Mouse (Mus musculus): ENCODE measurements around the gene Ap5s1. TPM values are rescaled to one million over a fixed set of nuclear protein-coding genes. Genes with fewer than 3 reads are reported as not detected.

The Ap5s1 gene
- polyA plus RNA-seq (2015; fragmentation: Nextera tagmentation; extraction: Ambion mirVana), result 19.1 and 22.2 TPM in 2 replicates

DNA sequence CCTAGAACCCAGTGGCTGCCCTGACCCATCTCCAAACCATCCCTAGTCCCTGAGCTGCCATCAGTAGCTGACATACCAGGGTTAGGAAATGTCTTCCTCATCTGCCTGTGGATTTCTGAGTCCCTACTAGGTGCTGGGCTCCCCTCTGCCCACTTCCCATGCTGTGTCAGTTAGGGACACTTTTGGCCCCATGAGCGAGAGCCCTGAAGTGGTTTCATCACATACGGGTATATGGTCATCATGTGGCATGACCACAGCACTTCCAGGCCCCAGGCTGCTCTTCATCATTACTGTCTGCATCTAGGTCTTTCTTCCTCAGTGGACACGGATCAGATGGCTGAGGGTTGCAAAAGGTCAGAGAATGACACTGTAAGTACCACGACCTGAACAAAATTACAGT lies at the start of gene Ap5s1:
Gene Ap5s1, plus strand, starts transcription at position 301 of the 400 bp plus-strand sequence.
- no peak for DNase-seq (ENCODE audit: low spot score)

DNA sequence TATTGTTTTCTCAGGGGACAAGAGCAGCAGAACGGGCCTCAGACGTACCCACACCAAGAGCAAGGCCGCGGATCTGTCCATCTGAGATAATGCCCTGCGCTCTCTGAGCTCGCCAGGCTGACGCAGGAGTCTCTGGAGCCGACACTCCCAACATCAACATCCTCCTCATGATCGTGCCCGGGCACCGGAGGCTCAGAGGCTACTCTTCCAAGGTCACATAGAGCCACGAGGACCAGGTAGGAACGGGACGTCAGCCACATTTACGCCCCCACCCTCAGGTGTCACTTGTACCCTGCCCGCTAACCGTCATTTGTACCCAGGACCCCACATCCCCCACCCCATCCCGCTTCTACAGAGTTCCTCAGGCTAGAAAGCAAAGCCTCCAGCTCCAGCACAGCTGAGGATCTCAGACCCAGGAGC lies 47.4 kb upstream of the Ap5s1 start:
- DNase-seq (ENCODE audit: low spot score), result no peak

- peak; percentile 98 for DNase-seq (ENCODE audit: low spot score)
Measured at GRCm38 (mm10) chr2:131159938-131160581, 46.8 kb upstream of the Ap5s1 start, which contains the start of gene 1700037H04Rik. Gene 1700037H04Rik, minus strand, starts transcription at chr2:131160081.

DNA sequence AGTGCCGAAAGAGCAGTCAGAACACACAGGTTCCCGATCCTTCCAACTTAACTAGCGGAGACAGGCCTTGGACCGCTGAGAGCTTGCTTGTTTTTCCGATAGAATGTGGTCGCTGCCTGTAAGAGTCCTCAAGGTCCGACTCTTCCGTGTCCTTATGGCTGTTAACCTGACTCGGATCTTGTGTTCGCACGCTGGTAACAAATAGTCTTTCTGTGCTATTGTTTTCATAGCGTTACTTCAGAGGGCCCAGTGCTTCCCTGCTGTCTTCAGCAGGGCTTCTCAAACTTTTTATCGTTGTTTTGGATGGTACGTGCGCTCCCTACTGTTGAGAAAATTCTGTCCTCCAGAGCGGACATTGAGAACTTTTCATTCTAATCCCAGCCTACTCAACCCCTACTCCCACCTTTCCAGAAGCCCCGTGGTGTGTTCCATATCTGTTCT lies 46.2 kb upstream of the Ap5s1 start:
- DNase-seq (ENCODE audit: low spot score), result no peak

DNA sequence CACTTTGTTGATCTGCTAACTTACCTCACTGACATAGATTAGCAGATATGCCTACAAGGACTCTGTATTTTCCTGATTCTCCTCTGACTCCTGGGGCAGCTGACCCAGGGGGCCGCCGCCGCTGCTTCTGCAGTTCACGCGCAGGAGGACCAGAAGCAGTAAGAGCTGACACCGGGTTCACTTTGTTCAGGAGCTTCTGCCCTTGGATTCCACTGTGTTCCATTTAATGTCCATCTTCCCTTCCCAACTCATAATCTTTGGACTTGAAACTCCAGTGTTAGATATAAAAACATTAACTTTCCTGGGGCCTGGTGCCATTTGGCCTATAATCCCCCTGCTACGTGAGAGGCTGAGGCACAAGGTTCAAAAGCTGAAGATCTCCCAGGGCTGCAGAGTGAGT lies 43.0 kb upstream of the Ap5s1 start:
- DNase-seq (ENCODE audit: low spot score), result no peak

GRCm38 (mm10) chr2:131166172-131166571 lies 40.7 kb upstream of the Ap5s1 start:
- no peak for DNase-seq (ENCODE audit: low spot score)

GRCm38 (mm10) chr2:131167984-131168383 lies 38.9 kb upstream of the Ap5s1 start:
- DNase-seq (ENCODE audit: low spot score), result no peak

GRCm38 (mm10) chr2:131168914-131169313 lies 38.0 kb upstream of the Ap5s1 start:
- no peak for DNase-seq (ENCODE audit: low spot score)

- no peak for DNase-seq (ENCODE audit: low spot score)
Measured at GRCm38 (mm10) chr2:131170936-131171335, 35.9 kb upstream of the Ap5s1 start.

- DNase-seq (ENCODE audit: low spot score), result peak; percentile 20
Measured at GRCm38 (mm10) chr2:131171401-131172104, 35.3 kb upstream of the Ap5s1 start.

DNA sequence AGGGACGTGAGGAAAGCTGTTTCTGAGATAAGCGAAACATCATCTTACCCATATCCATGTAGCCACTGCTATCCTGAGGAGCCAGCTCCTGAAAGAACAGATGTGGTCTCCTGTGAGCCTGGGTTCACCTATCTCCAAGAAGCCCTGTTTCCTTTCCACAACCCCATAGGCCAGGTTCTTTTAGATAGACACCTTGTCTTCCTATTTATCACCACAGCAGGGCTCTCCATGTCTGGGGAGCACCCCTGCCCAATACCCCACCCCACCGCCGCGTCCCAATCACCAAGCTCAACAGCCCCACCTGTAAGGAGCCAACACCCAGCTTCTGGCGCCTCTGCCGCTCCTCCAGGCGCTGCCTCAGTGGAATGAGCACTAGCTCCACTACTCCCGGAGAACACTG lies 34.6 kb upstream of the Ap5s1 start:
- DNase-seq (ENCODE audit: low spot score), result no peak

- DNase-seq (ENCODE audit: low spot score), result peak; percentile 86
Measured at GRCm38 (mm10) chr2:131174700-131175099, 32.2 kb upstream of the Ap5s1 start.

GRCm38 (mm10) chr2:131175286-131175944 lies 31.5 kb upstream of the Ap5s1 start:
- no peak for DNase-seq (ENCODE audit: low spot score)

GRCm38 (mm10) chr2:131175945-131176309 lies 31.0 kb upstream of the Ap5s1 start:
- no peak for DNase-seq (ENCODE audit: low spot score)

- DNase-seq (ENCODE audit: low spot score), result no peak
Measured at GRCm38 (mm10) chr2:131176491-131176890, 30.4 kb upstream of the Ap5s1 start.

- no peak for DNase-seq (ENCODE audit: low spot score)
Measured at GRCm38 (mm10) chr2:131177932-131178331, 28.9 kb upstream of the Ap5s1 start.

GRCm38 (mm10) chr2:131178828-131179245 lies 28.0 kb upstream of the Ap5s1 start:
- no peak for DNase-seq (ENCODE audit: low spot score)

DNA sequence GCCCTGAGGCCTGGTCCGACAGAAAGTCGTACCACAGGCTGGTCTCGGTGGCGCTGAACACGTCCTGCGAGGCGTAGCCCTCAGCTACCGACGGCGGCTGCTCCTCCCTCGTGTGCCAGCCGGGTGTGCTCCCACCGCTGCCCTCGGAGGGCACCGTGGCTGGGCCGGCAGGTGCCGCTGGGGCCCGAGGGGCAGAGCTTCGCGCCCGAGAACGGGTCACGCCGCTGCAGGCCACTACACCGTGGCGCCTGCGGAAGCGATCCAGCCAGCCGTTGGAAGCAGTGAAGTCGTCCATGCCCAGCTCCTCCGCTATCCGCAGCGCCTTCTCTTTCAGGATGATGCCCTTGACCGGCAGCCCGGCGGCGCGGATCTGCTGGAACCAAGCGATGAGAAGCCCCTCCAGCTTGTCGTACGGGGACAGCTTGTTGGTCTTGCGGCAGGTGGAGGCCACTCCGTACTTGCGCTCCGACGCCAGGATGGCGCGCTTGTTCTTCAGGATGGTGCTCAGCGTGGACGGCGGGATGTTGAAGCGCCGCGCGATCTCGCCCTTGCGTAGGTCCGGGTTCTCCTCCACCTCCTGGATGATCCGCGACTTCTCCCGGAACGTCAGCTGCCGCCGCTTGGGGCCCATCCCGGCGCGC lies 27.5 kb upstream of the Ap5s1 start:
- peak; percentile 59 for DNase-seq (ENCODE audit: low spot score)

DNA sequence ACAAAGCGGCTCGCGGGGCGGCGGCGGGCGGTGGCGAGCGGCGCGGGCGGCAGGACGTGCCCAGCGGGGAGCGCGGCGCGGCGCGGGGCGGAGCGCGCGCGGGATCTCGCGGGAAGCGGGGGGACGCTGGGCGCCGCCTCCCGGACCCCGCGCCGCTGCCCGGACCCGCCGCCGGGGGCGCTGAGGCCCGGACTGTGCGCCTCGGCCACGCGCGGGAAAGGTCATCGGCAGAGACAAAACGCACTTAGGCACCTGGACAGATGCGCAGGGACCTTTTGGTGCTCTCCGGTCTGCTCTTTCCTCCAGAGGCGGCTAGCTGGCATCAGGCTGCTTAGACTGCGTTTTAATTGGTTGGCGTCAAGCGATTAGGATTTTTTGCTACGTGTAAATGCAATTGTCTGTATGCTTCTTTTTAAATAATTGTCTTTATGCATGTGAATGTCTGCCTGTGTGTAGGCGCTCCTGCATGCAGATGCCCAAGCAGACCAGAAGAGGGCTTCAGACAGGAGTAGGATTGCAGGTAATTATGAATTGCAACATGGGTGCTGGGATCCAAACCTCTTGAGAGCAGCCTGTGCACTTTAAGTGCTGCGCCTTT lies 26.8 kb upstream of the Ap5s1 start, which contains the start of gene Cenpb:
Gene Cenpb, minus strand, starts transcription at position 78 of the 598 bp plus-strand sequence.
- DNase-seq (ENCODE audit: low spot score), result peak; percentile 73

- DNase-seq (ENCODE audit: low spot score), result no peak
Measured at GRCm38 (mm10) chr2:131186343-131186742, 20.5 kb upstream of the Ap5s1 start.
